Mouse (Mus musculus) skeletal muscle tissue, adult 2 months (tissue): Measurements from ENCODE around the gene Dph6.
"Not testable (repeated sequence)": the region's sequence is repeated elsewhere in the genome, so short reads cannot be mapped to it uniquely, and the experiment has no call there.

Source experiments
- DNase-seq: peaks from one replicate; pipeline ENCODE4 v3.0.0-alpha.2; 2012; ENCODE audit warnings: low read depth, low spot score

Dph6 gene

DNA sequence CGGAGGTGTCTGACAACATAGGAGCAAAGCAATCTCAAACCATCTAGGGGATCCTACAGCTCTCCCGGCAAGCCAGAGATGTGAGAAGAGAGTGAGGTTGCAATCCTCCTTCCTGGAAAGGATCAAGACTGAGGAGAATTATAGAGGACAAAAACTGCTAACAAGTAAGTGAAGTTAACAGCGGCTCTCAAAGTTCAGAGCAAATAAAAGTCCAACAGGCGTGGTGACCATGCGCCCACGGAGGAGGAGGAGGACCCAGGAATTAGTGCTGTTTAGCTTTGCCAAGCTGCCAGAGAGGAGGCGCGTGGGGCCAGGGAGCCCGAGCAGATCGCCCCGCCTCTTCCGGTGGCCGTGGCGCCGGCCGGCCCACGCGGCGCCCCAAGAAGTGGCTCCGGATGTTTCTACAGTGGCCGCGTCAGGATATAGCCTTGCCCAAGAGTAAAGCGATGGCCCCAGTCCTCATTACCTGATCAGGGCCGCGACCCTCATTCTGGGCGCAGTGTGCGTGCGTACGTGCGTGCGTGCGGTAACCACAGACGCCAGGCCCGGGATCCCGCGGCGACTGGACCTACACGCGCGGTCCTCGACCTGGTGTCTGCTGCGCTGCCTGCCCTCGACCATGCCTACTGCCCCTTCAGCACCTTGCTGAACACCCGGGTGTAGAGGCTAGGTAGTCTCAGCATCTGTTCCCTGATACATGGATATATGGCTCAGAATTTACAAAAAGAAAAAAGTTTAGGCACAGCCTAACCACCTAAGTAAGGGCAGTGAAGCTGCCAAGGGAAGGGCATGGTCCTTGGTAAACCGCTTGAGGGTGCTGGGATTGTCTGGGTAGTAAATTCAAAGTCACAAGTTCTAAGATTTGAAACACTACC lies at the start of gene Dph6:
Gene Dph6 (minus strand): TSS at position 600 of the 875 bp plus-strand sequence.
- DNase-seq, result peak; percentile 75

DNA sequence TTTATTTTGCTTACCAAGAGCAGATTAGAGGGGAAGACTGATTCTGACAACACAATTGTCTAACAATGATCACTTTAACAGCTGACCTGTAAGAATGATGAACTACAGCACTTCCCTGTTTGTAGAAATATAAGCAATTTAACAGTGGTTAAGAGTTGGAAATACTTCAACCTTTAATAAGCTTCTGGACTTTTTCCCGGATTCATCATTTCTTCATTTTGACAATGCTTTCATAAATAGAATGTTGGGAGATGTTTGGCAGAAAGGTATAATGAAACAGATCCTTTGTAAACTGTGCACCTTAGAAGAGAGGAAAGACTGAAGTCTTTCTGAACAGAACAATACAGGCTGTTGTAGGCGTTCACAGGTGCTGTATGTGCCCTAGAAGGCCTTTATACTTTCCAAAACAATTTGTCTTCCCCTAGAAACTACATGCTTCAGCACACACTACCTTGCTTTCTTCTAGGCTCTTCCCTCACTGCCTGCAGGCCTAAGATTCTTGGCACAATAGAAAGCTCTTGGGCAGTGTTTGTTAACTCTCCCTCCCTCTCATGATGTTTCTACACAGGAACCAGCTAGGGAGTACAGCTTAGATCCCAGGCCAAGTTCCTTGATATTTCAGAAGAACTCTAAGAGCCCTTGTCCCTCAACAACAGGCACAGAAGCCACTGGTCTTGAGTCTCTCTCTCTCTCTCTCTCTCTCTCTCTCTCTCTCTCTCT lies 46.4 kb upstream of the Dph6 start:
- no peak for DNase-seq

DNA sequence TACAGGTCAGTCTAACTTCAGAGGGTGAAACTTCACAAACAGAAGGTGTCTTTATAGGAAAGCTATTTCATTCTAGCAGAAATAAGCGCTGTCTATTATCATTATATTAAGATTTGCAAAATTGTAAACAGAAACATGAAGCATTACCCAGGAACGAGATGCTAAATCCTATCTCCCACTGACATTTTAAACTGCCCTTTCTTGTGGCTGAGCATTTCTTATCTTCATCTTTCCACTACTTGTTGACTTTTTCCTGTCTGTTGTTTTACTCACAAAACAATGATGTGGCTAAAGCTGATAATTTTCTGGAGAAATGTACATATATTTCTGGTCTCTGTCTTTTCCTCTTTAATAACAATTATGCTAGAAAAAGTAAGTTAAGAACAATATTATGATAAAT lies 36.8 kb upstream of the Dph6 start:
- no peak for DNase-seq

DNA sequence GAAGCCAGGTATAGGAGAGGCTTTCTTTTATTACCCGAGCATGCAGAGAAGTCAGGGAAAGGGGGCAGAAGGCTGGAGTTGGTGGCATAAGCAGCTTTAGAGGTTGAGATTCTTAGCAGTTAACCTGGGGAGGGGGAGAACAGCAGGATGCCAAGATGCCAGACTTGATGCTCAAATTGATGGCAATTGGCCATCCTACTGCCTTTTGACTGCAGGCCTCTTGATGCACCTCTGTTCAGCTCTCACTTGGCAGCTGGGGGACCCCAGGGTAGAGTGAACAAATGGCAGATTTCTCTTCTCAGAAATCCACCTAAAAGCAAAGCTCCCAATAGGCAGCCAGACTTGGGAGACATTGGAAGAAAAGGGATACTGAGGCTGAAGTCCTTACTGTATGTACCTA lies 32.7 kb upstream of the Dph6 start:
- no peak for DNase-seq

DNA sequence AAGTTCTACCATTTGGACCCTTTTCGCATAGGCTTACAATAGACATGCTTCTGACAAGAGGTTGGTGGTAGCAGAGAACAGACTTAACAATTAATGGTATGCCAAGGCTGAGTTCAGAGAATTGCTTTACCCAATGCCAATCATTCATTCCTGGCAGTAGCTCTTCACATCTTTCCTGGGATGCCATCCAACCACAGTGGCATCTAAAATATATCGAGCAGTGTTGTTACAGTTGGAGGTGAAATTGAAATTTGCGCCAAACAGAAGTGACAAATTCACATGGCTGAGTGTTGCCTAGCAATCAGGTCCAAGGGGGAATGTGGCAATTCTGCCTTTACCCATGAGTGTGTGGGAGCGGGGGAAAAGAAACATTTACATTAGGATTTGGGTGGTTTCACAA lies 32.3 kb upstream of the Dph6 start:
- no peak for DNase-seq

DNA sequence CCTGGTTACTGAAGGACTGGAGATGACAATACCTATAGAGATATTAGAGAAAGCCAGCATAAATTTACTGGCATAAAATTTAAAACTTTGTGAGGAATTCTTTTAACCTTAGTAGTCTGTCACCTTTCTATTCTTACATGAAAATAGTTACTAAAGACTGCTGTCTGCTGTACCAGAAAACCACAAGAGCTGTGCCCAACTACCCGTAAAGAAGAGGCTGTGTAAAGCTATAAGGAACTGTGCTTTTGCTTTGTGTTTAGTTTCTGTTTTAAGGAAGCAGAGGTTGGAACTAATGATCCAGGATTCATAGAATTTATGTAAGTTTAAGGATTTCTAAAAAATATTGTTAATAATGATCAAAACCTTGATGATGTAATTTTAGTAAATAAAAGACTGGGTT lies 19.1 kb upstream of the Dph6 start:
- DNase-seq, result no peak

DNA sequence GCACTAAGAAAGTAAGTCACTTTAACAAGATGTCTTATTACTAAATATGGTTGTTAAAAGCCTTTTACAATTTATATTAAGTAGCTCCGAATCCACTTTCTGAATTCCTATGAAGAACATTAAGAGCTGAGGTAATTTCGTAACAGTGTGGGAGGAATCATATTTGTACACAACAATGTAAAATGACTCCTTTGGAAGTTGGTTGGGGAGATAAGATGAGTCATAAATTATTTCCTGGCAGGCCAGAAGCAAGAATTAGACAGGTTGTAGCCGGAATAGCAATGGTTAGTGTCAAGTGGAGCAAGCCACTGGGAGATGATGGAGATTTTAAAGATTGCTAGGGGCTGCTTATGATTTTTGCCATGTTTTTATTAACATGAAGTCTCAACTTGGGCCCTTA lies 16.2 kb upstream of the Dph6 start:
- DNase-seq, result no peak

DNA sequence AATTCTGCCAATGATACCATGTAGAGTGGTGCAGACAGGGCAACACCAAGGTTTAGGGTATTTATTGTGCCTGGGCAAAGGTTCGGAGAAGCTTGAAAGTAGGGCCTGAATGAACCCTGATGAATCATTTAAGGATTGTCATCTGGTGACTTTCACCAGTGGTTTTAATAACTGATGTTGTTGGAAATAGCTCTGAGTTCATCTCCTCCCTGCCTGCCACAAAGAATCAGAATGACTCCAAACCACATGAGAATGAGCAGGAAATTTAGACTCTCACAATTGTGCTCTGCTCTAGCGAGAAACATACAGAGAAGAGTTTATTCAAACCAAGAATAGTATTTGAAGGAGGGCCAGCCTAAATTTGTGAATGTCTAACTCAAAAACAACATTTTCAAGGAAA lies 4.2 kb upstream of the Dph6 start:
- DNase-seq, result no peak

DNA sequence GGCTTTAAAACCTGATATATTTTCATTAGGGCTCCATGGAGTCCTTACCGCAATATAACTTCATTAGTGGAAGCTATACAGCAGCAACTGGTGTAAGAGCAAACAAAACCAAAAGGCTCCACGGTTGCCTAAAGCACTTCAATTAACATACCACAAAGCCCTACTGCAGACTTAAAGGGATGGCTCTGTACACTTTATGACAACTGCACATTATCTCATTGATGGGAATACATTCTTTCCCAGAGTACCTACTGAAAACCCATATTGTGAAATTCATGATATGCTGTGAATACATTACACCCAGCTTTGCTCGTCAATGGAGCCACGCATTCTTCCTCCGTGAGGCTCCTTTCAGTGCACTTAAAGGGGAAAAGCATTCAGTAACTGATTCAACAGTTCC lies 8.5 kb downstream of the Dph6 start:
- DNase-seq, result no peak

DNA sequence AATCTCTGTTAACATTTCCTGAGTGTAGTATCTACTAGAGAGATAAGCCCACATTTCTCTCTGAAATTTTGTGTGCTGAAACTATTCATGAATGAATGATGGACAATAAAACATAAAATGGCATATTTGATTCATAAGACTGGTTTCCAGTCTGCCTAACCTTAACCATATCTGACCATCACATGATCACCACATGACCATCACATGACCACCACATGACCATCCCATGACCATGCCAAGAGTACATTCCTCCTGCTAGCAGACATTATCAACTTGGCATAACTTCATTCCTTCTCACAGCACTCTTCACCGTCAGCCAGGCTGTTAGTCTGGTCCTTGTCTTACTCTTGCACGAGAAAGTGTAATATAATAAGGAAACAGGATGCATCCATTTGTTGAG lies 10.9 kb downstream of the Dph6 start:
- no peak for DNase-seq

DNA sequence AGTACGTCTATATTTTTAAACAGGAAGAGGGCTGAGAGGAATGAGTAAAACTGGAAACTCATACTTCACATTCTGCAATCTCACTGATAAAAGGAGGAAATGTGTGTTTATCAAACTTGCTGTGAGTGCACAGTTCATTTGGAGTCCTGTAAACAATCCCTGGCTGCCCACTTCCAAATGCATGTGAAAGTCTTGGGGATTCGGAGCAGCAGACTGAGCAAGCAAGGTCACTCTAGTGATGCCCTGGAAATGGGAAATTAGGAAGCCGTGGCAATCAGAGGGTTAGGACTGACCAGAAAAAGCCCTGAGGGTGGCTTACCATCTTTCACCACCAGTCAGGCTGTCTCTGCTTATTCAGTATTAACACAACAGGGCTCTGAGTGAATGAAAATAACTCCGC lies 30.1 kb downstream of the Dph6 start:
- no peak for DNase-seq

DNA sequence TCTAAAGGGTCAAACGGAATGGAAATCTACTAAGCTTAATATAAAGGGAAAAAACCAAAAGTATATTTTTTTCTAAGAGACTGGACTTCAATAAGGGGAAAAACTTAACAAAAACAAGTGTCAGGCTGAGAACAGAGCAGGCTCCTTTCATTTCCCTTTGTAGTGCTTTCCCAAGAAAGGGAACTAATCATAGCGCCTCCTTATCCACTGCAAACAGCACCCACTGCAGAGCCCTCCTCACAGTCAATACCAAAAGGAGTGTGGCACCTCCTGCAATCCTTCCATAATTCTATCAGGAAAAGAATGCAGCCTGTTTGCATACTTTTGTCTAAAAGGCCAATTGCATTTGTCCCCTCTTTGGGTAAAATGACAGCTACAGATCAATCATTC lies 32.2 kb downstream of the Dph6 start:
- DNase-seq, result no peak

DNA sequence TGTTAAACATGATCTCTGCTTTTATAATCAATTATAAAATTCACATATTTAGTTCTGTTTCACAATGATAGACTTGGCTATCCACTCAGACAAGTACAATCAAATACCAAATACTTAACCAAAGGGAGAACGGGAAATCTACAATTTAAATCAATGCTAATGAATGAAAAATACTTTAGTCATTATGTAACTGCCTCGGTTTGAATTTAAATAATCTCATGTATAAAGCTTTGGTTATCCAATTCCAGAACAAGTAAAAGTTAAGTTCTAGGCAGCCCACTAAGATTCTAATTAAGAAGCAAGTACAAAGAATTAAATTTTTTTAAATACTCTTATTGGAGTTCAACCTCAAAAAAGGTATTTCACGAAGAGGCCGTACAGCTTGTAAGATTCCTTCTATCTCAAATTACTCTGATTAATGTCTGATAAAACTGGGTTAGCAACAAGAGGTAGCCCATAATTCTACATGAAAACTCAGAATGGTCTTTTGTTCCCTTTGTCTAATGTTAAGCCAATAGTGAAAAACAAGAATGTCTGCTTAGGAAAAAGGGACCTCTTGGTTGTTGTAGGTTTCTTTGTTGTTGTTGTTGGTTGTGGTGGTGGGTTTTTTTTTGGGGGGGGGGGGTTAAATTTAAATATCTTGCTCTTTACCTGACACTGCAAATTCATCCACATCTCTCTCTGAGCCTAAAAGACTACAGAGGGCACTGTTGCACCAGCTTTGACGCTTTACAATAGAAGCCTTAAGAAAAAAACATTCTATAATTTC lies 32.8 kb downstream of the Dph6 start:
- no peak for DNase-seq

DNA sequence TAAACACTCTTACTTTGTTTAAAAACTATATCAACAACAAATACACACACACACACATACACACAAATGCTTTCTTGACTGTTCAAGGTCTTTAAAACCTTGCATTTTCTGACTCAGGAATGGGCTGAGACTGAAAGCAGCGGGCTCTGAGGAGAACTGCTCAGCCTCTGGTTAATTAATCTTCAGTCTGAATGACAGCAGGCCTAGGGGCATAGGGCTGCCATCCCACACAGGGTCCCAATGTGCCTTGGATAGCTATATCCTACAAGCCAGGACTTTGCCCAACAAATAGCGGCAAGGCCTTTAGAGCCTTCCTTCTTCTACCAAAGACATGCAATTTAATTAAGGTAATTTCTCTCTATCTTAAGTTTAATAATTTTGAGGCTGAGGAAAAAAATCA lies 43.2 kb downstream of the Dph6 start:
- DNase-seq, result no peak

DNA sequence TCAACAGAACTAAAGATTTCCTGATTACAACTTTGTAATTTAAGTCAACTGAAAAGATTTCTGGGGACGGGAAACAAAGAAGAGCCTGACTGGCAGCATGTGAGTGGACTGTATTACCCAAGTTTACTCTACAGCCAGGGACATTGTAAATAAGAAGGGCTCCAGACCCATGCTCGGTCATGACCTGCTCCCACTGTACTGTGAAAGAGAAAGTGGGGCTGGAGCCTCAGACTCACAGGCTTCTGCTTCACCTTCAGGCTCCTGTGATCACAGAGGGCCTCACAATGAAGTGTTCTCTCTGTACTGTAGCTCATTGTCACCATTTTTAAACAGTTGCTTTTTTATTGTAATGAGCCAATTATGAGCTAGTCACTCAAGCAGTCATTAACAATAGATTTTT lies 44.7 kb downstream of the Dph6 start:
- DNase-seq, result no peak

DNA sequence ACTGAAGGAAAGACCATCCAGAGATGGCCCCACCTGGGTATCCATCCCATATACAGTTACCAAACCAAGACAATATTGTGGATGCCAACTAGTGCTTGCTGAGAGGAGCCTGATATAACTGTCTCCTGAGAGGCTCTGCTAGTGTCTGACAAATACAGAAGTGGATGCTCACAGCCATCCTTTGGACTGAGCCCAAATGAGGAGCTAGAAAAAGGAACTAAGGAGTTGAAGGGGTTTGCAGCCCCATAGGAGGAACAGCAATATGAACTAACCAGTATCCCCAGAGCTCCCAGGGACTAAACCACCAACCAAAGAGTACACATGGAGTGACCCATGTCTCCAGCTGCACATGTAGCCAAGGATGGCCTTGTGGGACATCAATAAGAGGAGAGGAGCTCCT lies 49.6 kb downstream of the Dph6 start:
- not testable (repeated sequence) for DNase-seq

DNA sequence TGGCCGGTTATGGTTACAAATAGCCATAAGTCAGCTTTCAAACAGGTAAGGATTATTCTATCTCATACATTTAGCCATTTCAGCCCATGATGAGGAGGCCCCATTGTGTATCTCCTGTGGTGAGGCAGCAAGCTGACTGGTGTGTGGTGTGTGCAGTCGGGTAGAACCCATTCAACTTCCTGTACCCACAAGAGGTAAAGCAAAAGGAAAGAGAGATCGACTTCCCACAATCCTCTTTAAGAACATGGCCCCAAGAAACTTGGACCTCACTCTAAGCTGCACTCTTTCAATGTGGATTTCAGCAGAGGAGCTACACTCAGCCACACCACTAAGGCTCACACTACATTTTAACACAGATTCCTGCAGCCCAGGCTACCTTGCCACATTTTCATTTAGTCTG lies 53.6 kb downstream of the Dph6 start:
- DNase-seq, result no peak

DNA sequence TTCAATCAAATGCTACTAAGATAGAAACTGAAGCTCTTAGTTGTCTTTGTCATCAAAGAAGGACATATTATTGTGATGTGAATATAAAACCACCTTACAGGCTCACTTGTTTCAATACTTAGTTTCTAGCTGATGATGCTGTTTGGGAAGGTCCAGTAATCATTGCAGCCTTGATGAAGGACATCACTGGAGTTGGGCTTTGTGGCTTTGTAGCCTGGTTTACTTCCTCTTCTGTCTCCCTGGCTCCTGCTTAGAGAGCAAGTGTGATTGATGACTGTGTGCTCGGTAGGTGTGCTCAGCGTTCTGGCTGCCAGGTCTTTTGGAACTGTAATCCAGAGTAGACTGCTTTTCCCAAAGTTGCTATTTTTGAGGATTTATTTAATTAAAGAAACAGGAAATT lies 55.0 kb downstream of the Dph6 start:
- no peak for DNase-seq

DNA sequence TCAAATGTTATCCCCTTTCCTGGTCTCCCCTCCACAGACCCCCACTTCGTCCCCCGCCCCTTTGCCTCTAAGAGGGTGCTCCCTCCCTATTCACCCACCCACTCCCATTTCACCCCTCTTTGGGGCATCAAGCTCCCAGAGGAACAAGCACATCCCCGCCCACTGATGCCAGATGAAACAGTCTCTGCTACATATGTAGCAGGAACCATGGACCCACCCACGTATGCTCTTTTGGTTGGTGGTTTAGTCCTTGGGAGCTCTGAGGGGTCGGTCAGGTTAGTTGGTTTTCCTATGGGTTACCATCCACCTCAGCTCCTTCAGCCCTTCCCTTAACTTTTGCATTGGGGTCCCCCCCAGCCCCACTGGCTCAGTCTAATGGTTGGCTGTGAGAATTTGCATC lies 61.4 kb downstream of the Dph6 start:
- DNase-seq, result no peak

DNA sequence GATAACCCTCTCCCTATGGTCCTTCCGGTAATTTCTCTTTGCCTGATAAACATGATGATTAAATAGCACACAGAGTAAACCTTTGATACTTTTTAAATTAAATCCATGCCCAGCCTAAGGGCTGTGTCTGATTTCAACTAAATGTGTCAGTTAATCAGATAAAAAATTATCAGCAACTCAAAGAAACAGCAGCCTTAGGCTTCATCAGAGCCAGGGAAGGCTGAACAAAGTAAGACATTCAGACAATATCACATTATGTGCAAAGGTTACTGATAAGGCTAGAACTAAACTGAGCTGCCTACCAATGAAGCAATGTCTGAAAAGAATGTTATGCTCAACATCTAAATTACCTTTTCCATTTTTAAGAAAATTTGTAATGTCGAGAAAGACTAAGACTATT lies 74.0 kb downstream of the Dph6 start:
- no peak for DNase-seq

DNA sequence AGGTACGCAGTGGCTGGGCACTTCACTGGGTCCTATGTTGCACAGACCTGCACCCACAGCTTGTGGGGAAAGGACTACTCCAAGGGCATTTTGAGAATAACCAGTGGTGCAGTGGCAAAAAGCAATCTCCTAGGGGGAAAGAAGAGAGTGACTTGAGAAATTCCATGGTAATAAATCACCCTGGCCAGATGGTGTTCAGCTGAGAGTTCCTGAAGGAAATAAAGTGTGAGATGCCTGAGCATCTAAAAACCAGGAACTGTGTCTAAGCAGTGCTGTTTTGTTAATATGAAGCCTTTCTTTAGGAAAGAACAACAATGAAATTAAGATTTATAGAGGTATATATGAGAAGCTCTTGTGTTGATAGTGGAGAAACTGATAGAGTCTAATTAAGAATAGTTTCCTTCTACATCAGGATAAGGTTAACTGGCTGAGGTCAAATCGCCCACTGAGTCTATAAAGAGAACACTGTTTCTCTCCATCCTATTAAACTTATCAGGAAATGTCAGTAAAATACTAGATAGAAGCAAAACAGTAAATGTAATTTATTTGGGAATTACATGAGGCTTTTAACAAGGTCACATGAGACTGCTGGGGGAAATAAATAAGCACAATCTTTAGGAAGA lies 111.7 kb downstream of the Dph6 start:
- DNase-seq, result no peak

DNA sequence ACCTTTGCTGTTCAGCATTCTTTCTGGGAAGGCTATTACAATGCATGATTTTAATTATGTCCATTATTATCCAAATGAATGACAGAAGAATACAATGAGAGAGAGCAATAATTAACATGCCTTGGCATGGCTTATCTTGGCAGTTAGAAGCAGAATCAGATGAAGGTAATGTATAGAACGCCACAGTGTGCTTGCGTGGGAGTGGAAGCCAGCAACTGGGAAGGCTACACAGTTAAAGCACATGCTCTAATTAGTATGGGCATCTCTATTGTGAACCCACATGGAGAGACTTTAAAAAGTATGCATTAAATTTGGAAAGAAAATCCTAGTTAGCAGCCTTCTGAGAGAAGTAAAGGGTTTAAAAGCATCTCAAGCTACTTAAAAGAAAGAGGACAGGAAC lies 112.4 kb downstream of the Dph6 start:
- DNase-seq, result no peak
